11 mouse cellular contexts compared by ENCODE assay signal in the genomic region with DNA sequence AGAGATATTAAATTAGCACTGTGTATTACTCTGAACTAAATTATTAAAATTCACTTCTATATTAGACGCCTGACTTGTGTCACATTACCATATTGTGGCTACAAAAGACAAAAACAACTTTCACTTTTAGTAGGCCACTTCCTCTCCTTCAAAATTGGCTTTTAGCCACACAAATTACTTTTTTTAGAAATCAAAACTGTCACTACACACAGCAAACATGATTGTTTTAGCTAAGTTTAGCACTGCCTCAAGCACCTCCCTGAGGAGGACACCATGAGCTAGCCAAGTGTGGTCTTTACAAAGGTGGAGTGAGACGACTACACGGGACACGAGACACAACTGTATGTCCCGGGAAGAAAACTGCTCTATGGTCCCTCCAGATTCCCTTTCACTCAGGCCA. TPM values are rescaled to one million over a fixed set of nuclear protein-coding genes. Genes with fewer than 3 reads are reported as not detected.
DNase-seq lines count a peak whose midpoint lies in the region; ATAC-seq lines count a peak whose summit lies in the region.
"Had no signal": no experiment of that assay in that cellular context is flagged by ENCODE, and none has a peak within 500 bp of the region (broad histone marks: within the 10 kb centered on the region; RNA-seq: fewer than 3 reads in every experiment).

No protein-coding gene starts in this region.

- H3K9me3 ChIP-seq in midbrain, embryonic 14.5 days (ENCODE audit: control insufficient read depth, low read length): no peaks in the 10 kb centered on the region
- H3K9me3 ChIP-seq: embryonic facial prominence, embryonic 12.5 days had no signal

- H3K36me3 ChIP-seq in midbrain, embryonic 14.5 days (ENCODE audit: control insufficient read depth, insufficient read depth, low read length): no peaks in the 10 kb centered on the region
- H3K36me3 ChIP-seq: embryonic facial prominence, embryonic 12.5 days had no signal

- H3K27me3 ChIP-seq in midbrain, embryonic 14.5 days (ENCODE audit: control insufficient read depth, insufficient read depth, low read length): no peaks in the 10 kb centered on the region
- H3K27me3 ChIP-seq: embryonic facial prominence, embryonic 12.5 days; Patski had no signal

- no peak overlapping the region for H3K4me2 ChIP-seq in midbrain, embryonic 14.5 days (ENCODE audit: low read length)
- H3K4me2 ChIP-seq: embryonic facial prominence, embryonic 12.5 days had no signal

- WGBS in midbrain, embryonic 14.5 days: 86% methylated on average over 5 of the region's 5 CpGs

- H3K27ac ChIP-seq in midbrain, embryonic 14.5 days (replicated peaks; ENCODE audit: low read depth, low read length): no peak overlapping the region
- H3K27ac ChIP-seq: embryonic facial prominence, embryonic 12.5 days had no signal

- no peaks in the 10 kb centered on the region for H3K4me1 ChIP-seq in midbrain, embryonic 14.5 days (ENCODE audit: control insufficient read depth, insufficient read depth, low read length)
- H3K4me1 ChIP-seq: embryonic facial prominence, embryonic 12.5 days had no signal

- ATAC-seq in hematopoietic stem cell, adult 5-6 weeks (replicated peaks in 1 of 2; ENCODE audit: insufficient read depth in 1 of 2, low FRiP score in 2 of 2, low TSS enrichment in 1 of 2, low read depth in 1 of 2, poor library complexity in 2 of 2, severe bottlenecking in 2 of 2): peak; percentile 34 to 68
- ATAC-seq in megakaryocyte progenitor cell, adult 5-6 weeks (replicated peaks; ENCODE audit: poor library complexity): peak; percentile 43
- ATAC-seq in midbrain, embryonic 14.5 days (ENCODE audit: low FRiP score, low TSS enrichment): no peak
- ATAC-seq: Patski had no signal

- H3K4me3 ChIP-seq in midbrain, embryonic 14.5 days (replicated peaks; ENCODE audit: low read depth, low read length): no peak overlapping the region
- H3K4me3 ChIP-seq: embryonic facial prominence, embryonic 12.5 days had no signal

- intact Hi-C loops in gastrocnemius, postnatal 14 days (cut with DNase I; ENCODE audit: low total_unique reads): no loop called here

- DNase-seq in kidney, adult 9 months: peak; percentile 26
- no peak for DNase-seq in kidney, adult 11 months
- peak; percentile 3 for DNase-seq in Muller cell, postnatal 12 days (ENCODE audit: inconsistent ontology term)
- no peak for DNase-seq in cerebellum, adult 11-12 months
- DNase-seq in gastrocnemius, postnatal 14 days: no peak
- no peak for DNase-seq in midbrain, embryonic 14.5 days
- DNase-seq: retina, postnatal 1 day had no signal

- H3K9ac ChIP-seq in midbrain, embryonic 14.5 days (replicated peaks; ENCODE audit: low read length): no peak overlapping the region
- H3K9ac ChIP-seq: embryonic facial prominence, embryonic 12.5 days had no signal

RNA-seq across cellular contexts. Expression of gene Rfc1, which starts 9.3 kb away (rescaled TPM):
- 128 and 149 TPM in 2 replicates for total RNA-seq in hematopoietic stem cell, adult 5-6 weeks (2017)
- 64.9 and 65.7 TPM in 2 replicates for total RNA-seq in megakaryocyte progenitor cell, adult 5-6 weeks (2015)
- 88.2 and 140 TPM in 2 replicates for total RNA-seq in megakaryocyte progenitor cell, adult 5-6 weeks (2017)
- total RNA-seq in gastrocnemius, postnatal 14 days (2021): 10 to 100 TPM; 15.7 to 17.4 TPM
- polyA plus RNA-seq in midbrain, embryonic 14.5 days (2014; fragmentation: Nextera tagmentation; extraction: Ambion mirVana): 23.3 and 34.8 TPM in 2 replicates

RNA-seq across cellular contexts. Expression of gene Klb, which starts 21.9 kb away (rescaled TPM):
- total RNA-seq in hematopoietic stem cell, adult 5-6 weeks (2017): not detected in 2 replicates
- total RNA-seq in megakaryocyte progenitor cell, adult 5-6 weeks (2015): not detected in 2 replicates
- not detected in 2 replicates for total RNA-seq in megakaryocyte progenitor cell, adult 5-6 weeks (2017)
- total RNA-seq in gastrocnemius, postnatal 14 days (2021): under 1 TPM in 1 of 2 experiments, not detected in 1; 0.21 TPM
- 0.12 TPM in 2 replicates for polyA plus RNA-seq in midbrain, embryonic 14.5 days (2014; fragmentation: Nextera tagmentation; extraction: Ambion mirVana)

Comparison
In these comparisons a context has a peak if more than half of its experiments do, and no peak if none do; other contexts are left out.
1. DNase-seq: peak in kidney, adult 9 months (single experiment) and Muller cell, postnatal 12 days (single experiment); none in kidney, adult 11 months (single experiment), cerebellum, adult 11-12 months (single experiment), gastrocnemius, postnatal 14 days (single experiment) and midbrain, embryonic 14.5 days (single experiment).